Mouse (Mus musculus) testis, postnatal 10 days (tissue): ENCODE results near the gene Fes.

Experiments
- DNase-seq: peaks from one replicate; pipeline ENCODE4 v3.0.0; 2021; ENCODE audit warnings: low spot score

Gene Fes

GRCm38 (mm10) chr7:80387633-80388543 lies at the start of gene Fes:
Fes (minus strand) TSS chr7:80387946.
- peak; percentile 60 for DNase-seq

- DNase-seq: no peak
These were observed 48.8 kb upstream of the Fes start for GRCm38 (mm10) chr7:80436571-80436970.

- no peak for DNase-seq
These were observed 47.8 kb upstream of the Fes start for GRCm38 (mm10) chr7:80435594-80435993.

- no peak for DNase-seq
These were observed 41.9 kb upstream of the Fes start for GRCm38 (mm10) chr7:80429661-80430060.

GRCm38 (mm10) chr7:80427730-80428129 lies 40.0 kb upstream of the Fes start:
- no peak for DNase-seq

- no peak for DNase-seq
These were observed 38.6 kb upstream of the Fes start for GRCm38 (mm10) chr7:80426363-80426762.

GRCm38 (mm10) chr7:80424722-80425121 lies 37.0 kb upstream of the Fes start:
- no peak for DNase-seq

GRCm38 (mm10) chr7:80422759-80423480 lies 35.2 kb upstream of the Fes start:
- DNase-seq: peak; percentile 62

- no peak for DNase-seq
These were observed 33.8 kb upstream of the Fes start for GRCm38 (mm10) chr7:80421576-80421975.

GRCm38 (mm10) chr7:80420586-80420985 lies 32.8 kb upstream of the Fes start:
- no peak for DNase-seq

- DNase-seq: no peak
These were observed 31.5 kb upstream of the Fes start for GRCm38 (mm10) chr7:80419278-80419677.

- DNase-seq: no peak
These were observed 30.3 kb upstream of the Fes start for GRCm38 (mm10) chr7:80418036-80418435.

GRCm38 (mm10) chr7:80417601-80418000 lies 29.9 kb upstream of the Fes start:
- no peak for DNase-seq

GRCm38 (mm10) chr7:80416969-80417368 lies 29.2 kb upstream of the Fes start:
- no peak for DNase-seq

- DNase-seq: no peak
These were observed 26.6 kb upstream of the Fes start for GRCm38 (mm10) chr7:80414303-80414855.

- no peak for DNase-seq
These were observed 26.0 kb upstream of the Fes start for GRCm38 (mm10) chr7:80413512-80414302.

- no peak for DNase-seq
These were observed 25.0 kb upstream of the Fes start for GRCm38 (mm10) chr7:80412781-80413180.

GRCm38 (mm10) chr7:80412279-80412678 lies 24.5 kb upstream of the Fes start:
- DNase-seq: no peak

GRCm38 (mm10) chr7:80410380-80410779 lies 22.6 kb upstream of the Fes start:
- no peak for DNase-seq

GRCm38 (mm10) chr7:80407712-80408111 lies 20.0 kb upstream of the Fes start:
- DNase-seq: no peak

GRCm38 (mm10) chr7:80406186-80406585 lies 18.4 kb upstream of the Fes start:
- DNase-seq: no peak

GRCm38 (mm10) chr7:80405188-80405695 lies 17.5 kb upstream of the Fes start, which contains the start of gene Furin:
Furin (minus strand) TSS chr7:80405436.
- DNase-seq: no peak
